Mouse (Mus musculus) forebrain, embryonic 13.5 days (tissue): ENCODE data around the gene Bcl7a. TPM values are rescaled to one million over a fixed set of nuclear protein-coding genes. Genes with fewer than 3 reads are reported as not detected.
A peak's percentile ranks its signal among the peaks of the same experiment; 100 is the strongest.

Experiments used
- ATAC-seq: fragments of 200-750 bp; cut with Nextera tagmentation; 2 replicates; pipeline ENCODE4 v1.8.0; 2017
- H3K27ac ChIP-seq: fragments of 300-500 bp; sonication (generic); 2 replicates; pipeline ENCODE4 v1.5.1; 2015; ENCODE audit warnings: inconsistent platforms, mild to moderate bottlenecking, moderate library complexity
- H3K27me3 ChIP-seq: fragments of 300-500 bp; sonication (generic); 2 replicates; pipeline ENCODE4 v1.6.1; 2015; ENCODE audit warnings: mild to moderate bottlenecking, inconsistent platforms
- H3K36me3 ChIP-seq: fragments of 300-500 bp; sonication (generic); 2 replicates; pipeline ENCODE4 v1.6.1; 2015; ENCODE audit warnings: mild to moderate bottlenecking, inconsistent platforms; ENCODE audit not compliant: poor library complexity, severe bottlenecking
- H3K4me1 ChIP-seq: fragments of 300-500 bp; sonication (generic); 2 replicates; pipeline ENCODE4 v1.6.1; 2015; ENCODE audit warnings: inconsistent platforms
- H3K4me2 ChIP-seq: fragments of 300-500 bp; sonication (generic); 2 replicates; pipeline ENCODE4 v1.6.1; 2015; ENCODE audit warnings: inconsistent platforms, mild to moderate bottlenecking, moderate library complexity
- H3K4me3 ChIP-seq: fragments of 300-500 bp; sonication (generic); 2 replicates; pipeline ENCODE4 v1.5.1; 2015; ENCODE audit warnings: mild to moderate bottlenecking, inconsistent platforms
- H3K9ac ChIP-seq: fragments of 300-500 bp; sonication (generic); 2 replicates; pipeline ENCODE4 v1.6.1; 2015; ENCODE audit warnings: mild to moderate bottlenecking, inconsistent platforms
- H3K9me3 ChIP-seq: fragments of 300-500 bp; sonication (generic); replicated peaks from 2 replicates; pipeline ENCODE4 v1.6.1; 2016; ENCODE audit warnings: inconsistent platforms
- WGBS: fragments of 180-500 bp; shearing (Covaris S2); methylation state at CpG from one replicate; pipeline ENCODE4 v1.1.7; 2015; 5-methylcytosine and 5-hydroxymethylcytosine counted together
- polyA plus RNA-seq: library from polyadenylated mRNA; unstranded; fragments of >200 nt; fragmentation: Nextera tagmentation; extraction: Ambion mirVana; gene quantifications from 2 replicates; pipeline ENCODE4 v1.2.1, GENCODE M21; 2015

Bcl7a gene
- polyA plus RNA-seq, 1 experiment from 2014 or later: 75.0 TPM

DNA sequence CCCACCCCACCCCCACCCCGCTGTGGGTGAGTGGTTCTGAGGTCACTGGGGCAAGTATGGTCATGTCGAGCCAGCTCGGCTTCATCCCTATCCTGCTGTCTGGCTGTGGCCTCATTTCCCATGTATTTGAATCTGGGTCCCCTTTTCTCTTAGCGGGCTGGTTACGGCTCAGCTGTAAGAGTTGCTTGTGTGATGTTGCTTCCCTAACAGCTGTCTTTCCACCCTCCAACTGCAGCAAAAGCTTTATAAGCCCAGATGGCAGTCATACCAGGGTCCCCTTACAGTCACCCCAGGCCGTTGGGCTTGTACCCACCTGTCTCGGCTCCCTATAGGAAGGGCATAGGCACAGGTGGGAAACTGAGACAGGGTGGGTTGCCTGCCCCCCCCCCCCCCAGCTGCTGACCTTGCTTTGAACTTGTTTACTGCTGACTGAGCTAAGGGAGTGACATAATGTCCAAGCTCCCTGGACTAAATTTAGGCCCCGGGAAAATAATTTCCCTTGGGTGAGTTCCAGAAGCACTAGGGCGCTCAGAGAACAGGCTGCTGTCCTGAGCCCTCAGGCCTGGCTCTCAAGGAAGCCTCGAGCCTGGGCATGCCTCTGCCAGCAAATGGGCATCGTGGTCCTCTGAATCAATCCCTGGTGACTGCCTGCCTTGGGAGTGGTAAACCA is 20.8 kb downstream of the Bcl7a start:
- Histone ChIP-seq H3K4me3 (no peak overlapping the region), H3K4me1 (no peaks in the 10 kb centered on the region), H3K27me3 (no peaks in the 10 kb centered on the region), H3K9me3 (no peaks in the 10 kb centered on the region), H3K9ac (no peak overlapping the region), H3K36me3 (peaks cover 93% of the 10 kb centered on the region), H3K27ac (no peak overlapping the region), H3K4me2 (no peak overlapping the region)
- 87% methylated on average over 11 of the region's 11 CpGs for WGBS
- ATAC-seq: no peak

DNA sequence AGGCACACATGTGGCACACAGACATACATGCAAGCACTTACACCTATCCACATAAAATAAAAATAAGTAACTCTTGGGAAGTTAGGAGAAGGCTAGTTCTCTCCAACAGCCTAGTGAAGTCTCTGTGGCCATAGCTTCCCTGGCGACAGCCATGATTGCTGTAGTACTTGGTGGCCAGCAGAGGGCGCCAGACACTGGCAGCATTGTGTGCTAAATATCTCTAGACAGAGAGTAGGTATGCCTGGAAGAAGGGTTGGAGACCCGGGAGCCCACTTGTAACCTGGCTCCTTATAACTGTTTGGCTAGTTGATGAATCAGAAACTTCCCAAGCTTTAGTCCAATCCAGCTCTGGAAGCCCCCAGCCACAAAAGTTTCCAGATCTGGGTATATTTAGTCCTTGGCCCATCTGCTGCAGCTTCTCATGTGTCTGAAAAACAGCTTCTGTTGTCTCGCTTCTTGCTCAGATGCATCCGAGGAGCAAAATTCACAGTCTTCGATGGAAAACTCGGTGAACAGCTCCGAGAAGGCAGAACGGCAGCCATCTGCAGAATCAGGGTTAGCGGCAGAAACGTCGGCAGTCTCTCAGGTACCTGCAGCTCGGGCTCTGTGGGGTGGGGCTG is 25.3 kb downstream of the Bcl7a start:
- ATAC-seq: no peak
- no peaks in the 10 kb centered on the region for H3K27me3 ChIP-seq
- 78% methylated on average over 13 of the region's 13 CpGs for WGBS
- H3K4me1 ChIP-seq: no peaks in the 10 kb centered on the region
- H3K9ac ChIP-seq: no peak overlapping the region
- H3K36me3 ChIP-seq: peaks cover 94% of the 10 kb centered on the region
- H3K4me3 ChIP-seq: no peak overlapping the region
- no peak overlapping the region for H3K4me2 ChIP-seq
- no peak overlapping the region for H3K27ac ChIP-seq
- no peaks in the 10 kb centered on the region for H3K9me3 ChIP-seq

DNA sequence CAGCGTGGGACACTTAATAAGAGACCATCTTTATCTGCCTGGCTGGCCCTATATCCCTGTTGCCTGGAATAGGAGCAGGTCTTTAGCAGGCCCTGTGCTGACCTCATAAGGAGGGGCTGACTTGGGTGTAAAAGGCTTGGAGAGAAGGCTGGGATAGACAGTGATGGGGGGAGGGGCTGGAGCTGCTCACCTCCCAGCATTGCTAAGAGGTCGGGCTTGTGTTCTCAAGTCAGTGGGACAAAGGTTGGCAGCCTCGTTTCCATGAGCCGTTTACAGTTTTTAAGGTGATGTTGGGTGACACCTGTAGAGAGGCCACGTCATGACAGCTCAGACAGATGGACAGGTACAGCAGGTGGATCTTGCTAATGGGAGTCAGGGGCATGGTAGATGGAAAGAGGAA is 26.4 kb downstream of the Bcl7a start:
- Histone ChIP-seq H3K27me3 (no peaks in the 10 kb centered on the region), H3K4me1 (no peaks in the 10 kb centered on the region), H3K9ac (no peak overlapping the region), H3K36me3 (peaks cover 91% of the 10 kb centered on the region), H3K4me3 (no peak overlapping the region), H3K27ac (no peak overlapping the region), H3K4me2 (no peak overlapping the region), H3K9me3 (no peaks in the 10 kb centered on the region)
- WGBS: 95% methylated on average over 5 of the region's 5 CpGs
- ATAC-seq: no peak

DNA sequence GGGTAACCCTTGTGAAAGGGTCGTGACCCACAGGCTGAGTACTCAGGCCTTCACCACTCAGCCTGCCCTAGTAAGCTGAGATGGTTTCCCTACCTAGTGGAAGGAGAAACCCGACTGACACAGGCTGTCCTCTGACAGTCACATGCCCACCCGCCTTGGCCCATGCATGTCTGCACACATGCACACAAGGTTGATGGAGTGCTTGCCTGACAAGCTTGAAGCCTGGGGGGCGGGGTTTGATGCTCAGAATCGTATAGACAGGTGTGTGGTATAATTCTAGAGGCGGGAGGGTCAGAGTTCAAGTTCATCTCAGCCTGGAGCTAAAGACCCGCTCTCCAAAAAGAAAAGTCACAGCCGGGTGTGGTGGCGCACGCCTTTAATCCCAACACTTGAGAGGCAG is 31.6 kb downstream of the Bcl7a start:
- Histone ChIP-seq H3K27ac (no peak overlapping the region), H3K36me3 (peaks cover 49% of the 10 kb centered on the region), H3K4me1 (no peaks in the 10 kb centered on the region; the same call in 1 of the 2 replicates), H3K9me3 (no peaks in the 10 kb centered on the region), H3K4me3 (no peak overlapping the region), H3K4me2 (no peak overlapping the region), H3K9ac (no peak overlapping the region), H3K27me3 (no peaks in the 10 kb centered on the region)
- no peak for ATAC-seq
- 90% methylated on average over 10 of the region's 10 CpGs for WGBS

DNA sequence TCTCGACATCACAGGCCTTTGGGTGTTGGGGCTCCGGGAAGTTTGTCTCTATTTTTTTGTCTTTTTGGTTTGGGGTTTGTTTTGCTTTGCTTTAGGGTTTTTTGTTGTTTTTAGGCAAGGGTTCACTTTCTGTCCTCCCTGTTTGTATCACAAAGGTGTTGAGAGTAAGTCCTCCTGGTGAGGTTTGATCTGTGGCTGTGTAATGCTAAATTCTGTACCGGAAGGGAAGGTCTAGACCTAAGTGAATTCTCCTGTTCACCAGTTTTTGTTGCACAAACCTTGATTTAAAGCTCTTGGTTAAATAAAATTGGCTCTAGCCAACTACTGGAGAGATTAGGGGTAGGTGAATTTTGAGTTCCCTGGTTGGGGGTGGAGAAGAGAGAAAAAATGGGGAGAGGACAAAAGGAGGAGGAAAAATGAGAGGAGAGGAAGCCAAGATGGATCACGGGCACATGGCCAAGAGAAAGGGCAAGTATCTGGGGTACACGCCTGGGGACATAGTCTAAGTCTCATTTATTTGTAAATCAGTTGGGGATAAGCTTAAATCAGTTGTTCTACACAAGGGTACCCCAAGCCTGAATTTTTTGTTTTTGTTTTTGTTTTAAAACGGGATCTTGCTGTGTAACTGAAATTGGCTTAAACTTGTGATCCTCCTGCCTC is 32.3 kb downstream of the Bcl7a start:
- WGBS: 91% methylated on average over 6 of the region's 6 CpGs
- ATAC-seq: no peak
- H3K27ac ChIP-seq: no peak overlapping the region; the same call in 1 of the 2 replicates
- H3K36me3 ChIP-seq: peaks cover 42% of the 10 kb centered on the region
- H3K4me3 ChIP-seq: no peak overlapping the region
- no peaks in the 10 kb centered on the region for H3K27me3 ChIP-seq
- no peak overlapping the region for H3K9ac ChIP-seq
- no peaks in the 10 kb centered on the region for H3K9me3 ChIP-seq
- no peaks in the 10 kb centered on the region; the same call in 1 of the 2 replicates for H3K4me1 ChIP-seq
- H3K4me2 ChIP-seq: no peak overlapping the region

DNA sequence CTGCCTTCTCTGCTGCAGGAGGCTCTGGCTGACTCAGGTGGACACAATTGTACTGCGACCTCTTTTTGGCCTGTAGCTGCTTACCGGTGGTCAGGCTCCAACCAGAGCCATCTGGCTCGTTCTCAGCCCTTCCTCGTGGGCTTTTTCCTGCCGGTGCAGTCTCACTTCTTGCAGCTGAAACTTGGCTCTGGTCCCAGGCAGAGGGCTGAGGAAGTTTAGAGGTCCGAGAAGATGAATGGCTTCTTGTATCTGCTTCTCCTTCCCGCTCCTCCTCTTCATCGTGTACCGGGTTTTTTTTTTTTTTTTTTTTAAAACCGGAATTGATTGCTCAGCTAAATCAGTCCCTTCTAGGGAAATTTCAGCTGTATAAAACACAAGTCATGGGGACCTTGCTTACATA is 32.9 kb downstream of the Bcl7a start:
- WGBS: 39% methylated on average over 10 of the region's 10 CpGs
- no peak overlapping the region for H3K4me3 ChIP-seq
- no peak overlapping the region for H3K4me2 ChIP-seq
- ATAC-seq: no peak
- no peak overlapping the region for H3K27ac ChIP-seq
- no peaks in the 10 kb centered on the region for H3K9me3 ChIP-seq
- no peaks in the 10 kb centered on the region for H3K27me3 ChIP-seq
- no peaks in the 10 kb centered on the region; the same call in 1 of the 2 replicates for H3K4me1 ChIP-seq
- H3K36me3 ChIP-seq: peaks cover 36% of the 10 kb centered on the region
- no peak overlapping the region for H3K9ac ChIP-seq

DNA sequence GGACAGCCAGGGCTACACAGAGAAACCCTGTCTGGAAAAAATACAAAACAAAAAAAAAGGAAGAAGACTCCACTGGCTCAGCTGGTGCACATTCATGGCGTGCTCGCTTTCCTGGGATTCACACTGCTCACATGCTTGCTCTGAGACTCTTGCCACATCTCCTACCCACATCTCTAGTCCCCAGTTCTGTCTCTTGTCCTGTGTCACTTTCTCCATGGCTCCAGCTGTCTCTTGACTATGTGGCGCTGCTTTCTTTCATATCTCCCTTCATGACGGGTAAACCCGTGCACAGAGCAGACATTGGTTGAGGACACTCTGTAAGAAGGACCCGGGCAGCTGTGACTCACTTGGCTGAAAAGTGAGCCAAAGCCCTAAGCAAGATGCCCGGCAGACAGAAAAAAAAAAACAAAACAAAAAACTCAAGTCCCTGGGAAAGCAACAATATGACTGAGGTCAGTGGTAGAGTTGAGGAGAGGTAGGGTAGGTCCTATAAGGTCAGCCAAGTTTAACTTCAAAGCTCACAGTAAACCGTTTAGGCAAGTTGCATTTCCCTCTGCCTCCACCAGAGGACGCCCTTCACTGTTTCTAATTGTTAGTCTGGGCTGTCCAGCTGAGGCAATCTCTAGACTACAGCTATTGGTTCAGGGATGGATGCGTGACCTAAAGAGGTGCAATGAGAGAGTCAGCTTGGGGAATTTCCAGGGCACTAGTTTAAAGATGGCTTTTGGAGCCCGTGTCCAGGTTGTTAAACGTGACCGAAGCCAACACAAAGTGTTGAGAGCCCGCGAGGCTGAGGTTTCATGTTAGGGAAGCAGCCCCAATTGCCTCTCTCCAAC is 33.7 kb downstream of the Bcl7a start:
- Histone ChIP-seq H3K9me3 (no peaks in the 10 kb centered on the region), H3K27ac (no peak overlapping the region), H3K4me1 (peaks cover 3% of the 10 kb centered on the region; the same call in 1 of the 2 replicates), H3K27me3 (no peaks in the 10 kb centered on the region), H3K4me2 (no peak overlapping the region), H3K36me3 (peaks cover 28% of the 10 kb centered on the region), H3K9ac (no peak overlapping the region), H3K4me3 (no peak overlapping the region)
- WGBS: 67% methylated on average over 15 of the region's 15 CpGs
- peak; percentile 41; the same call in 1 of the 2 replicates for ATAC-seq

DNA sequence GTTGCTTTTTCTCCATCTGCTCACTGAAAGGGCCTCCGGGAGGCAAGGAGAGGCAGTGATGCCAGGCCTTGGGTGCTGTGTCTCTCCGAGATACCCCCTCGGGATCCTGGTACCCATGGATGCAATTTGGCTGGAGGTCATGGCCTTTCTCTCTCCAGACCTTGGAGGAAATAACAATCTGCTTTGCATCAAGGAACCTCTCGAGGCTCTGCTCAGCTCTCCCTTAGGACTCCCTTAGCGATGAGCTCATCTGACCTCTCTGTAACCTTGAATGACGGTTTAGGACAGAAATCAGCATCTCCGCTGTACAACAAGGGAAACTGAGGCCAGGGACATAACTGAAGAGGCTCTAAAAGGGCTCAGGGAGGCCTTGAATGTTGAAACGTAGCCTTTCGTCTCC is 35.1 kb downstream of the Bcl7a start:
- WGBS: 84% methylated on average over 9 of the region's 9 CpGs
- Histone ChIP-seq H3K4me2 (no peak overlapping the region), H3K4me3 (no peak overlapping the region), H3K9me3 (no peaks in the 10 kb centered on the region), H3K36me3 (peaks cover 15% of the 10 kb centered on the region), H3K27me3 (no peaks in the 10 kb centered on the region), H3K27ac (no peak overlapping the region), H3K9ac (no peak overlapping the region), H3K4me1 (peaks cover 3% of the 10 kb centered on the region; the same call in 1 of the 2 replicates)
- ATAC-seq: no peak

DNA sequence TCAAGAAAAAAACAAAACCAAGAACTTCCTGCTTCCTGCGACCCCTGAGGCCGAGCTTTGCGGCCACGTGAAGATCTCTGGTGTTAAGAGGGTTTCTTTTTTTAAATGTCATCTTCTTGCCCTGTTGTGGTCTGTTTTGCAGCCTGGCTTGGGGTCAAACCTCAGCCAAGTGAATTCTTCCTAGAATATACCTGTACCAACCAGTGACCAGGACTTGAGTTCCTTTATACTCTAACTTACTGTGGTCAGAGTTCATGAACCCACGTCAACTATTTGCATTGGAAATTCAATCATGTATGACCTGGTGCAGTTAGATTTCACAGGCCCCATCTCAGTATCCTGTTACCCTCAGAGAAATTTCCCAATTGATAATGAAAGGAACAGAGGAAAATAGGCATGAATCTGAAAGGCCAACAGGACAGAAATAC is 35.9 kb downstream of the Bcl7a start:
- H3K4me3 ChIP-seq: no peak overlapping the region
- ATAC-seq: no peak
- no peak overlapping the region for H3K9ac ChIP-seq
- H3K27me3 ChIP-seq: no peaks in the 10 kb centered on the region
- H3K36me3 ChIP-seq: peaks cover 7% of the 10 kb centered on the region
- no peak overlapping the region for H3K4me2 ChIP-seq
- H3K4me1 ChIP-seq: peaks cover 3% of the 10 kb centered on the region; the same call in 1 of the 2 replicates
- H3K27ac ChIP-seq: no peak overlapping the region
- no peaks in the 10 kb centered on the region for H3K9me3 ChIP-seq
- WGBS: 87% methylated on average over 5 of the region's 5 CpGs

DNA sequence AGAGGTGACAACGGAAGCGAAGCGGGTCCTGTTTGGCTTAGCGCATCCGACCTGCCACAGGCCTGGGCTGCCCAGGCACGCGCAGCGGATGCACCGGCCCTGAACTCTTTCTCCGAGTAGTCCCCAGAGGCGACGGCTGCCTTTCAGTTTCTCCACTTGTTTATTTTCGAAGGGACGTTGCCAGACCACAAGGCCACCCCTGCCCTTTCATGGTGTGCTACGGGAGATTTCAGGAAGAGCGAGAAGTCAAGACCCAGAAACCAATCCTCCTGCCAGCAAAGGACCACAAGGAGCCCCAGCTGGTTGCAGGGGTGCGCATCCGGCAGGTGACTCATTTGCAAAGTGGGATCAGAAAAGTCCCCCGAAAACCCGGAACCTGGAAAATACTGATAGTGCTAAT is 38.3 kb downstream of the Bcl7a start:
- peaks cover 3% of the 10 kb centered on the region; the same call in 1 of the 2 replicates for H3K4me1 ChIP-seq
- WGBS: 44% methylated on average over 20 of the region's 20 CpGs
- 0 out of 2 replicates have a peak, but pooled peaks cover 4% of the 10 kb centered on the region for H3K9me3 ChIP-seq
- H3K27ac ChIP-seq: no peak overlapping the region
- no peak overlapping the region for H3K9ac ChIP-seq
- H3K4me3 ChIP-seq: no peak overlapping the region
- H3K27me3 ChIP-seq: no peaks in the 10 kb centered on the region
- no peaks in the 10 kb centered on the region for H3K36me3 ChIP-seq
- ATAC-seq: no peak
- H3K4me2 ChIP-seq: no peak overlapping the region

DNA sequence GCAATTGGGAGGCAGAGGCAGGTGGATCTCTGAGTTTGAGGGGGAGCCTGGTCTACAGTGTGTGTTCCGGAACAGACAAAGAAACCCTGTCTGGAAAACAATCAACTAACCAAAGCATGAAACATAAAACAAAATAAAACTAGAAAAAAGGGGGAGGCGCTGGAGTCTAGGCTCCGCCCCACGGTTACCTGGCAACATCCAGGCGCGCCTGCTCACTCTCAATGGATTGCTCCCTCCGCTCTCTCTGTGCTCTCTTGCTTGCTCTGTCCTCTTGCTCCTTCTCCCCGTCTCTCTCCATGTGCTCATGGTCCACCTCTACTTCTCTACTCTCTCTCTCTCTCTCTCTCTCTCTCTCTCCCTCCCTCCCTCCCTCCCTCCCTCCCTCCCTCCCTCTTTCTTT is 39.1 kb downstream of the Bcl7a start:
- H3K4me2 ChIP-seq: no peak overlapping the region
- no peak for ATAC-seq
- no peaks in the 10 kb centered on the region for H3K27me3 ChIP-seq
- H3K9me3 ChIP-seq: 0 out of 2 replicates have a peak, but pooled peaks cover 4% of the 10 kb centered on the region
- no peak overlapping the region for H3K9ac ChIP-seq
- peaks cover 3% of the 10 kb centered on the region; the same call in 1 of the 2 replicates for H3K4me1 ChIP-seq
- no peak overlapping the region for H3K27ac ChIP-seq
- no peaks in the 10 kb centered on the region for H3K36me3 ChIP-seq
- WGBS: 88% methylated on average over 8 of the region's 8 CpGs
- H3K4me3 ChIP-seq: no peak overlapping the region
